23 mouse cellular contexts compared by ENCODE assay signal in the genomic region with DNA sequence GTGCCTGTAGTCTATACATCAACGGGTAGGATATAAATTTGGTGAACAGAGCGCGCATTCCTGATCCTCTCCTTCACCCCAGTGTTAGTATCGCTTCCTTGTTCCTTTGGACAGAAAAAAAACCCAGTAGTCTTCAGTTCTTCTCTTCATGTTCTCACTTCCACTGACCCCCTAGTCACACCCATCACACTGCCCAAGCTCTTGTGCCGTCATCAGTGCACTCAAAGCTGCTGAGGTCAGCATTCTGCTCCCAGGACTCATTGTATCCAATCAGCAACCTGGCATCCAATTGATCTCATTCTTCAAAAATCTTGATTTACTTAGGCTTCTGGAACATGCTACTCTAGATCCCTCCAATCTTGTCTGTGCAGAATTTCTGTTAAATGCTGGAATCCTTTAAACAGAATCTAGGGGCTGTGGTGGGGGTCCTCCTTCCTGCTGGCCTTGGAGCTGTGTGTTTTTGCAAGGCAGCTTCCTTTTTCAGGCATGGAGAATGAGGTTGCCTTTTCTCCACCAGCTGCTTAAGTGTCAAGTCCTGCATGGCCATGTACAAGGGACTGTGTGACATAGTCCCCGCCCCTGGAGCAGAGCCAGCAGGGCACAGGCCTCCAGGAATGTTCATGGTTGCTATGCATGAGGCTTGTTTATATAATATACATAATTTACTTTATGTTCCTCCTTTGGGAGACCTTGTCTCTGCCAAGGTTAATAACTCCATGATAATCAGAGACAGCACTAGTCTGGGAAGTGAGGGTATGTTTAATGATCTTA.
A peak's percentile ranks its signal among the peaks of the same experiment; 100 is the strongest.
DNase-seq lines count a peak whose midpoint lies in the region; ATAC-seq and TF ChIP-seq lines count a peak whose summit lies in the region.
"Had no signal": no experiment of that assay in that cellular context is flagged by ENCODE, and none has a peak within 500 bp of the region (broad histone marks: within the 10 kb centered on the region; RNA-seq: fewer than 3 reads in every experiment).

No protein-coding gene starts in this region.

- ATAC-seq in liver, embryonic 11.5 days (replicated peaks; ENCODE audit: low FRiP score), result no peak
- peak; percentile 32; the same call in 1 of the 2 replicates for ATAC-seq in lung, postnatal 0 days
- ATAC-seq in megakaryocyte progenitor cell, adult 5-6 weeks (replicated peaks; ENCODE audit: poor library complexity), result 0 out of 2 replicates have a peak, but pooled peaks have one; percentile 45
- no peak for ATAC-seq in activated CD4-positive, CD25-positive, alpha-beta regulatory T cell, adult 4 months
- ATAC-seq: hindbrain, embryonic 16.5 days; intestine, postnatal 0 days; liver, embryonic 12.5 days; midbrain, embryonic 16.5 days; Patski had no signal

- peaks cover 16% of the 10 kb centered on the region for H3K36me3 ChIP-seq in liver, adult 2 months (ENCODE audit: control insufficient read depth, insufficient read depth, low read length)
- peaks cover 9% of the 10 kb centered on the region; the same call in 1 of the 2 replicates for H3K36me3 ChIP-seq in liver, embryonic 11.5 days (ENCODE audit: control insufficient read depth, insufficient read depth, low read length)
- H3K36me3 ChIP-seq in lung, postnatal 0 days (ENCODE audit: insufficient read depth, low read length), result no peaks in the 10 kb centered on the region; the same call in 1 of the 2 replicates
- H3K36me3 ChIP-seq: neural tube, embryonic 12.5 days had no signal

- H3K27ac ChIP-seq in liver, adult 2 months (replicated peaks; ENCODE audit: insufficient read depth, low read depth, low read length), result no peak overlapping the region
- H3K27ac ChIP-seq in liver, embryonic 11.5 days (ENCODE audit: low read depth, low read length), result no peak overlapping the region
- H3K27ac ChIP-seq in bone marrow macrophage, adult 2 months (ENCODE audit: insufficient read depth, low read depth, low read length), result peak overlapping the region; percentile 34
- H3K27ac ChIP-seq in lung, postnatal 0 days (ENCODE audit: low read length), result no peak overlapping the region
- H3K27ac ChIP-seq: heart, embryonic 15.5 days; liver, embryonic 12.5 days; neural tube, embryonic 12.5 days had no signal

- H3K9me3 ChIP-seq in liver, embryonic 11.5 days (ENCODE audit: control insufficient read depth, low read length), result no peaks in the 10 kb centered on the region
- H3K9me3 ChIP-seq in lung, postnatal 0 days (ENCODE audit: low read length), result no peaks in the 10 kb centered on the region
- H3K9me3 ChIP-seq: heart, embryonic 15.5 days; liver, embryonic 12.5 days; neural tube, embryonic 12.5 days had no signal

- 78% methylated on average over 6 of the region's 6 CpGs for WGBS in liver, adult 2 months
- 88% methylated on average over 6 of the region's 6 CpGs for WGBS in liver, embryonic 11.5 days
- 80% methylated on average over 6 of the region's 6 CpGs for WGBS in lung, postnatal 0 days

- TF ChIP-seq CTCF in liver, adult 2 months (IDR thresholded peaks at IDR 0.05; ENCODE audit: low read depth, low read length), result no peak
- TF ChIP-seq CTCF in bone marrow macrophage, adult 2 months (IDR thresholded peaks at IDR 0.05; ENCODE audit: low read depth, low read length), result no peak
- no peak for TF ChIP-seq CTCF in lung, postnatal 0 days (IDR thresholded peaks at IDR 0.05)

- no peak for TF ChIP-seq EP300 in lung, postnatal 0 days (IDR thresholded peaks at IDR 0.05)

- H3K27me3 ChIP-seq in liver, adult 2 months (ENCODE audit: control insufficient read depth, insufficient read depth, low read length), result no peaks in the 10 kb centered on the region
- no peaks in the 10 kb centered on the region for H3K27me3 ChIP-seq in liver, embryonic 11.5 days (replicated peaks; ENCODE audit: control insufficient read depth, insufficient read depth, low read length)
- no peaks in the 10 kb centered on the region for H3K27me3 ChIP-seq in lung, postnatal 0 days (replicated peaks; ENCODE audit: insufficient read depth, low read length)
- H3K27me3 ChIP-seq: heart, embryonic 15.5 days; liver, embryonic 12.5 days; megakaryocyte, embryonic 14.5 days; neural tube, embryonic 12.5 days; Patski had no signal

- DNase-seq in liver, adult 2 months (ENCODE audit: extremely low read depth, low read depth, low spot score), result peak; percentile 40
- no peak for DNase-seq in liver, embryonic 11.5 days (ENCODE audit: low spot score)
- DNase-seq in lung, postnatal 0 days (ENCODE audit: low spot score), result no peak
- DNase-seq in urinary bladder, adult 2 months (ENCODE audit: low spot score), result no peak
- DNase-seq in neural tube, embryonic 10.5 days (ENCODE audit: extremely low spot score, low spot score), result no peak
- DNase-seq: adrenal gland, postnatal 14 days; cerebellum, adult 11-12 months; cerebellum, postnatal 36 days; kidney, postnatal 14 days; left cerebral cortex, postnatal 4 days; right cerebral cortex, adult 18-20 months; thymus, postnatal 36 days had no signal

- H3K4me2 ChIP-seq in liver, embryonic 11.5 days, result no peak overlapping the region
- H3K4me2 ChIP-seq in lung, postnatal 0 days (replicated peaks; ENCODE audit: low read depth, low read length), result no peak overlapping the region
- H3K4me2 ChIP-seq: heart, embryonic 15.5 days; liver, embryonic 12.5 days; neural tube, embryonic 12.5 days had no signal

- peaks cover 18% of the 10 kb centered on the region; the same call in 1 of the 2 replicates for H3K79me2 ChIP-seq in liver, adult 2 months (ENCODE audit: control insufficient read depth, insufficient read depth, low read length)

- no peak overlapping the region for H3K9ac ChIP-seq in liver, adult 2 months (ENCODE audit: low read depth, low read length)
- no peak overlapping the region for H3K9ac ChIP-seq in liver, embryonic 11.5 days (ENCODE audit: low read depth, low read length)
- H3K9ac ChIP-seq in lung, postnatal 0 days (replicated peaks; ENCODE audit: low read depth), result no peak overlapping the region
- H3K9ac ChIP-seq: heart, embryonic 15.5 days; liver, embryonic 12.5 days; neural tube, embryonic 12.5 days had no signal

- TF ChIP-seq POLR2A in liver, adult 2 months (IDR thresholded peaks at IDR 0.05; ENCODE audit: extremely low read depth, insufficient read depth, low read length), result no peak
- TF ChIP-seq POLR2A in bone marrow macrophage, adult 2 months (IDR thresholded peaks at IDR 0.05; ENCODE audit: borderline replicate concordance, low read depth, low read length), result no peak

- no peak overlapping the region for H3K4me3 ChIP-seq in liver, adult 2 months (ENCODE audit: insufficient read depth, low read depth, low read length)
- no peak overlapping the region for H3K4me3 ChIP-seq in liver, embryonic 11.5 days (ENCODE audit: low read depth, low read length)
- no peak overlapping the region for H3K4me3 ChIP-seq in bone marrow macrophage, adult 2 months (ENCODE audit: insufficient read depth, low read length)
- no peak overlapping the region for H3K4me3 ChIP-seq in lung, postnatal 0 days (ENCODE audit: low read depth, low read length)
- H3K4me3 ChIP-seq: heart, embryonic 15.5 days; liver, embryonic 12.5 days; megakaryocyte, embryonic 14.5 days; neural tube, embryonic 12.5 days had no signal

- H3K4me1 ChIP-seq in liver, adult 2 months (ENCODE audit: control insufficient read depth, insufficient read depth, low read length), result peaks cover 6% of the 10 kb centered on the region; the same call in 1 of the 2 replicates
- no peaks in the 10 kb centered on the region for H3K4me1 ChIP-seq in liver, embryonic 11.5 days (replicated peaks; ENCODE audit: control insufficient read depth, insufficient read depth, low read length)
- H3K4me1 ChIP-seq in bone marrow macrophage, adult 2 months (ENCODE audit: control insufficient read depth, insufficient read depth, low read length), result peaks cover 33% of the 10 kb centered on the region
- H3K4me1 ChIP-seq in lung, postnatal 0 days (ENCODE audit: insufficient read depth, low read depth, low read length), result peaks cover 4% of the 10 kb centered on the region; the same call in 1 of the 2 replicates
- H3K4me1 ChIP-seq: liver, embryonic 12.5 days; neural tube, embryonic 12.5 days had no signal

Comparison
In these comparisons a context has a peak if more than half of its experiments do, and no peak if none do; other contexts are left out.
1. ATAC-seq: peak in lung, postnatal 0 days (single experiment) and megakaryocyte progenitor cell, adult 5-6 weeks (single experiment); none in liver, embryonic 11.5 days (single experiment) and activated CD4-positive, CD25-positive, alpha-beta regulatory T cell, adult 4 months (single experiment).